Mouse (Mus musculus): Measurements from ENCODE around the gene Galnt15.

- TF ChIP-seq EP300 (IDR thresholded peaks at IDR 0.05; ENCODE audit: insufficient read depth, low read depth, low read length), result no peak
- no peak for TF ChIP-seq CTCF (IDR thresholded peaks at IDR 0.05; ENCODE audit: low read depth, low read length)
- TF ChIP-seq POLR2A (IDR thresholded peaks at IDR 0.05; ENCODE audit: insufficient read depth, low read length), result no peak
These were observed 62.9 kb downstream of the Galnt15 start for GRCm38 (mm10) chr14:32091704-32092103.
